Mouse (Mus musculus) lung, embryonic 15.5 days (tissue): ENCODE measurements around the gene Klhdc8a. TPM values are rescaled to one million over a fixed set of nuclear protein-coding genes. Genes with fewer than 3 reads are reported as not detected.

Source experiments
- ATAC-seq: fragments of 200-750 bp; cut with Nextera tagmentation; 2 replicates; pipeline ENCODE4 v1.8.0; 2017; ENCODE audit warnings: moderate number of reproducible peaks, borderline replicate concordance; ENCODE audit not compliant: low FRiP score, low TSS enrichment; ENCODE audit errors: extremely low read depth
- H3K27ac ChIP-seq: fragments of 300-500 bp; sonication (generic); 2 replicates; pipeline ENCODE4 v1.5.1; 2015; ENCODE audit warnings: moderate library complexity, mild to moderate bottlenecking, inconsistent platforms
- H3K27me3 ChIP-seq: fragments of 300-500 bp; sonication (generic); 2 replicates; pipeline ENCODE4 v1.6.1; 2015; ENCODE audit warnings: inconsistent platforms
- H3K36me3 ChIP-seq: fragments of 300-500 bp; sonication (generic); 2 replicates; pipeline ENCODE4 v1.6.1; 2015; ENCODE audit warnings: inconsistent platforms
- H3K4me1 ChIP-seq: fragments of 300-500 bp; sonication (generic); 2 replicates; pipeline ENCODE4 v1.6.1; 2015; ENCODE audit warnings: inconsistent platforms
- H3K4me2 ChIP-seq: fragments of 300-500 bp; sonication (generic); 2 replicates; pipeline ENCODE4 v1.6.1; 2015; ENCODE audit warnings: inconsistent platforms, mild to moderate bottlenecking, moderate library complexity
- H3K4me3 ChIP-seq: fragments of 300-500 bp; sonication (generic); 2 replicates; pipeline ENCODE4 v1.5.1; 2015; ENCODE audit warnings: mild to moderate bottlenecking, inconsistent platforms
- H3K9ac ChIP-seq: fragments of 300-500 bp; sonication (generic); 2 replicates; pipeline ENCODE4 v1.6.1; 2015; ENCODE audit warnings: inconsistent platforms
- H3K9me3 ChIP-seq: fragments of 300-500 bp; sonication (generic); 2 replicates; pipeline ENCODE4 v1.6.1; 2016; ENCODE audit warnings: inconsistent platforms
- WGBS: fragments of 180-500 bp; shearing (Covaris S2); methylation state at CpG from one replicate; pipeline ENCODE4 v1.1.7; 2015; 5-methylcytosine and 5-hydroxymethylcytosine counted together
- polyA plus RNA-seq: library from polyadenylated mRNA; unstranded; fragments of >200 nt; fragmentation: Nextera tagmentation; extraction: Ambion mirVana; gene quantifications from 2 replicates; pipeline ENCODE4 v1.2.1, GENCODE M21; 2015

Gene Klhdc8a
- polyA plus RNA-seq, 1 experiment from 2014 or later, result 0.56 TPM

DNA sequence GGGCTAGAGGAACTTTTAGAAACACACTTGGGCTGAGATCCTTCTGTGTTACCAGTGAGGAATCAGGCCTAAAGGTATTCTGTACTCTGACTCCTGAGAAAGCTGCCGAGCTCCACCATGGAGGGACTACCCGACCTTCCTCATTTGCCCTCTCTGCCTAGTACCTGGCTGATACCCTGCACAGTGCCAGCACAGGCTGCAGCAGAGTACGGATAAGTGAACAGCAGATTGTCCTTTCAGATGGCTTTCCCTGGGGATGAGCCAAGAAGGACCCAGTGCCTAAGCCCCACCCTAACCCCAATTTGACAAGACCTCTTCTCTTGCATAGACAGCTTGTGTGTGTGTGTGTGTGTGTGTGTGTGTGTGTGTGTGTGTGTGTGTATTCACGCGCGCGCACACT is 10.2 kb downstream of the Klhdc8a start:
- Histone ChIP-seq H3K36me3 (no peaks in the 10 kb centered on the region), H3K4me3 (no peak overlapping the region), H3K27me3 (peaks cover 9% of the 10 kb centered on the region; the same call in 1 of the 2 replicates), H3K4me1 (peaks cover 9% of the 10 kb centered on the region), H3K27ac (no peak overlapping the region), H3K9me3 (no peaks in the 10 kb centered on the region), H3K4me2 (no peak overlapping the region), H3K9ac (no peak overlapping the region)
- ATAC-seq, result no peak
- 77% methylated on average over 7 of the region's 7 CpGs for WGBS

DNA sequence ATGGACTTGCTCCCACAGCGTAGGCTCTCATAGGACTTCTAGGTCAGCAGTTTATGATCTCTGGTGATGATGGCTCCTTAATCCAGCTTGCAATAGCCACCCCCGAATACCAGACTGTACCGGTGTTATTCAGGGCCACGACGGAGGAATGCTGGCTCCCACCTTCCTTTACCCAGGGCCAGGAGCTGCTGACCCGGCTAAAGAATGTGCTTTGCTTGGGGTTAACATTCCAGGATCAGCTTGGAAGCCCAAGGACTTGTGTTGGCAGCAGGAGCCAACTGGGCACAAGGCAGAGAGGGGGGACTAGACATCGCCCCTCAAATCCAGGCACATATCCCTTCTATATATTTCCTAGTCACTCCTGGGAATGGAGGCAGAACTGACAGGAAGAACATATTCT is 12.3 kb downstream of the Klhdc8a start:
- H3K9me3 ChIP-seq, result no peaks in the 10 kb centered on the region
- peaks cover 16% of the 10 kb centered on the region for H3K4me1 ChIP-seq
- peaks cover 5% of the 10 kb centered on the region; the same call in 1 of the 2 replicates for H3K27me3 ChIP-seq
- no peak overlapping the region for H3K27ac ChIP-seq
- H3K4me3 ChIP-seq, result no peak overlapping the region
- H3K36me3 ChIP-seq, result no peaks in the 10 kb centered on the region
- H3K4me2 ChIP-seq, result no peak overlapping the region
- no peak for ATAC-seq
- WGBS, result 57% methylated on average over 7 of the region's 7 CpGs
- H3K9ac ChIP-seq, result no peak overlapping the region

DNA sequence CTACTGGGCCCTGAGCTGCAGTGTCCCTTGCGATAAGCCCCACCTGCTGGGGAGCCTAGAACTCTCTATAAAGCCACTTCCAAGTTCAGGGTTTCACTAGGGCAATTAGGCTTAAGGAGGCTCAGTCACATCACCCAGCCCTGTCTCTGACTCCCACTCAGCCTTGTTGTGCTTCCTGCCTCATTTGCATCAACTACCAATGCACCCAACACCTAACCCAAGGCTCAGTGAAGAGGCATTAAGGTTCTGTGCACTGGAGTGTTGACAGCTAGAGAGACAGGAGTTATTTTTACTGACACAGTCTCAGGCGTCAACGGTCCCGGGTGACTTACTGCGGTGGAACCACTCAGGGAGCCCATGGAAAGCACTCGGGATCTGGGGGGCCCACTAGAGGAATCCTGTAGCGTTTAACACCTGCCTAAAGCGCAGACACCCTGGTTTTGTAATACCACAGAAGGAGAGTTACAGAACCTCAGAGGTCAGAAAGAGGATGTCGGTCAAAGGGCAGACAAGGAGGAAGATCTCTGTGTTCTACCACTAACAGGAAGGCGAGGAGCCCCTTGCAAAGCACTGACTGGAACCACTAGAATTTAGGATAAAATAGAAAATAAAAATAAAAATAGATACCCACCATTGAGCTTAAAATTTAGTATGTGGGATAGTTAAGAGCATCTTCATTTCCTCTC is 12.9 kb downstream of the Klhdc8a start:
- Histone ChIP-seq H3K27me3 (peaks cover 5% of the 10 kb centered on the region; the same call in 1 of the 2 replicates), H3K4me1 (peaks cover 16% of the 10 kb centered on the region), H3K27ac (no peak overlapping the region), H3K4me2 (no peak overlapping the region), H3K36me3 (no peaks in the 10 kb centered on the region), H3K9ac (no peak overlapping the region), H3K9me3 (no peaks in the 10 kb centered on the region), H3K4me3 (no peak overlapping the region)
- no peak for ATAC-seq
- WGBS, result 42% methylated on average over 10 of the region's 10 CpGs

DNA sequence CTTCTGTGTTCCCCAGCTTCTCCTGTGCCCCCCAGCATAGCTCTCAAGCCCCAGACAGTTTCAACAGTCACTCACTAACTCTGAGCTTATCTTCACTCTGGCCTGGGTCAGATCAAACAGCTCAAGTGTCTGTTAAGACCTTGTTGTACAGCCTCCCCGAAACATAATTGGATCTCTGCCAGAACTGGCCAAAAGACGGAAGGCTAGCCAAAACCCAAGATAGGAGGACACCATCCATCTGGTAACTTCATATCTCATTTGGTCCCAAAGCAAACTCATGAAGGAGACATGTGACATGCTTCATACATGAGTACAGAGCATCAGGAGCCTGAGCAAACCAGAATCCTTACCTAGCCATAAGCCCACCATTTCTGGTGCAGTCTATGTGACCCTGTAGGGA is 13.6 kb downstream of the Klhdc8a start:
- Histone ChIP-seq H3K36me3 (no peaks in the 10 kb centered on the region), H3K27ac (no peak overlapping the region), H3K9ac (no peak overlapping the region), H3K9me3 (no peaks in the 10 kb centered on the region), H3K4me1 (peaks cover 23% of the 10 kb centered on the region), H3K4me2 (no peak overlapping the region), H3K27me3 (peaks cover 5% of the 10 kb centered on the region; the same call in 1 of the 2 replicates), H3K4me3 (no peak overlapping the region)
- 4% methylated on average over 2 of the region's 2 CpGs for WGBS
- ATAC-seq, result no peak

DNA sequence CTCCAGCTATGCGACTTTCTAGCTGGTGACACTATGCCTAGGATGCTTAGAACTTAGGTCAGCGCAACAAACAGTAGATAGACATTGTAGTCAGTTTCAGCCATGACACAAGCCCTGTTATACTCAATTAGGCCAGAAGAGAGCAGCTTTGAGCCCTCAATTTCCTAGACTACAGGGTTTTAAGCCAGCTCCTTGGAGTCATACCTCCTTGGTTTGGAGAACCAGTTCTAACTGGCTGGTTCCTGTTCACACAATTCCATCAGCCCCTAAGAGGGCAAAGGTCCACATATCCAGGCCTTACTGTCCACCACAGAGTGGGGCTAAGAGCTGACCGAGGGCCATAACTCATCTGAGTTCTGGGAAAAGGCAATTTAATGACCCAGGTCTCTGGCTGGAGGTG is 14.3 kb downstream of the Klhdc8a start:
- WGBS, result 53% methylated on average over 3 of the region's 3 CpGs
- Histone ChIP-seq H3K4me3 (no peak overlapping the region), H3K4me2 (no peak overlapping the region), H3K9ac (no peak overlapping the region), H3K4me1 (peaks cover 30% of the 10 kb centered on the region), H3K9me3 (no peaks in the 10 kb centered on the region), H3K27me3 (peaks cover 5% of the 10 kb centered on the region; the same call in 1 of the 2 replicates), H3K27ac (no peak overlapping the region), H3K36me3 (no peaks in the 10 kb centered on the region)
- ATAC-seq, result no peak; the same call in 1 of the 2 replicates

DNA sequence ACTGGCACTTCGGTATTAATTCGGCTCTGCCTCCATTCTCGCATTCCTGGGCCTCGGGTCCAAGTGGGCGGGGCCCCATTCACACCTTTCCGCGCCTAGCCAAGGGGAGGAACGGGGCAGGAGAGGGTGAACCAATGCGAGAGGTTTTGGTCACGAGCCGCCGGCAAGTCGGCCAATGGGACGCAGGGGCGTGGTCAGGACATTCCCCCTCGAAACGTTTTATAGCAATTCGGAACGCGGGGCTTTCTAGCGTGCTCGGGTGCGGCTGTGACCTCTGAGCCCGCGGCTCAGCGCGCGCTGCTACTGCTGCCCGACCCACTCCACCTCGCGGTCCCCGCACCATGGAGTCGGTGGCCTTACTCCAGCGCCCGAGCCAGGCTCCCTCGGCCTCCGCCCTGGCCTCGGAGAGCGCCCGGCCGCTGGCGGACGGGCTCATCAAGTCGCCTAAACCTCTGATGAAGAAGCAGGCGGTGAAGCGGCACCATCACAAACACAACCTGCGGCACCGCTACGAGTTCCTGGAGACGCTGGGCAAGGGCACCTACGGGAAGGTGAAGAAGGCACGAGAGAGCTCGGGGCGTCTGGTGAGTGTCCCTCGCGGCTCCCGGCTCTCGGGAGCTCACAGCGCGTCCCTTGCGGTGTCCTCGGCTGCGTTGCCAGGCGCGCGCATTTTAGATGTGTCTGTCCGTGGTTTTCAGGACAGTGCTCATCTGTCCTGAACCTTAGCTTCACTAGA is 17.6 kb downstream of the Klhdc8a start, which contains the start of gene Nuak2:
TSS of gene Nuak2 (plus strand) at position 238 of the 736 bp plus-strand sequence.
- H3K4me1 ChIP-seq, result peaks cover 55% of the 10 kb centered on the region
- peak within 1 kb of the TSS; percentile 62 for H3K9ac ChIP-seq
- H3K4me2 ChIP-seq, result peak within 1 kb of the TSS; percentile 93
- WGBS, result under 1% methylated on average over 67 of the region's 67 CpGs
- peak within 1 kb of the TSS; percentile 92 for H3K27ac ChIP-seq
- peak within 1 kb of the TSS; percentile 66 for H3K4me3 ChIP-seq
- peak; percentile 68 for ATAC-seq
- no peaks in the 10 kb centered on the region for H3K36me3 ChIP-seq
- peaks cover 5% of the 10 kb centered on the region; the same call in 1 of the 2 replicates for H3K27me3 ChIP-seq
- H3K9me3 ChIP-seq, result no peaks in the 10 kb centered on the region

DNA sequence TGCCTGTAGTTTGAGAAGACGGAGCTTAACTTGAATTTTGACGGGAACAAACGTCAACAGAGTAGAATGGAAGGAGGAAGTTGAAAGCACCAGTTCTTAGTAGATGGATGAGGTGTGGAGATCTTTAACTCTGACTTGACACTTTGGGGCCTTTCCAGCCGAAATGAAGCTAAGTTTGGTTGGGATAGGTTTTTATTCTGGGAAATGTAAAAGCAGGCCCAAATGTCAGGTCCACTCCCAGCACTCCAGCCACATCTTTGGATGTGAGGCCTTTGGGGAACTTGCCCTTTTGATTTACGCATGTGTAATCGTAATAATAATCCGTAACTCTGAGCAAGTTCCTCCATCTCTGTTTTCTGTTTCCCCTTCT is 18.2 kb downstream of the Klhdc8a start:
- peak overlapping the region; percentile 66 for H3K4me3 ChIP-seq
- no peak for ATAC-seq
- peak overlapping the region; percentile 93 for H3K4me2 ChIP-seq
- peak overlapping the region; percentile 92 for H3K27ac ChIP-seq
- no peaks in the 10 kb centered on the region for H3K36me3 ChIP-seq
- H3K9ac ChIP-seq, result peak overlapping the region; percentile 62
- peaks cover 5% of the 10 kb centered on the region; the same call in 1 of the 2 replicates for H3K27me3 ChIP-seq
- 25% methylated on average over 7 of the region's 7 CpGs for WGBS
- peaks cover 60% of the 10 kb centered on the region for H3K4me1 ChIP-seq
- no peaks in the 10 kb centered on the region for H3K9me3 ChIP-seq

DNA sequence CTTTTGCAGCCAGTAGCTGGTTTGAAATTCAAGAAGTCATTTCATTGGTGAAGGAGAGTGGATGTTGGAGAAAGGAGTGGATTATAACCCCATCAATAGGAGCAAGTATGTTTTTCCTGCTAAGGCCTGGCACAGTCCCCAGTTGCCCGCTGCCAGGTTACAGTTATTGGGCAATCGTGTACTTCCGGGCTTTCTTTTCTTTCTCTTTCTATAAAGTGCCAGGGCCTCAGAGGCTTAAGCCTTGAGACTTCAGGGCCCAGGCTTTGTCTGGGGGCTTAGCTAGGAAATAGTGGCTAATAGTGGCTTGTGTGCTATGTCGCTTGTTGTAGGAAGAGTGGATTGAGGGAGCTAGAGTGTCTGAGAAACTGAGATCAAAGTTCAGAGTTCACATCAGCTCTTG is 19.0 kb downstream of the Klhdc8a start:
- Histone ChIP-seq H3K4me1 (peaks cover 60% of the 10 kb centered on the region), H3K27ac (peak overlapping the region; percentile 92), H3K4me3 (peak overlapping the region; percentile 66), H3K9ac (peak overlapping the region; percentile 62; the same call in 1 of the 2 replicates), H3K9me3 (no peaks in the 10 kb centered on the region), H3K36me3 (no peaks in the 10 kb centered on the region), H3K4me2 (peak overlapping the region; percentile 93), H3K27me3 (peaks cover 5% of the 10 kb centered on the region; the same call in 1 of the 2 replicates)
- ATAC-seq, result peak; percentile 33
- 25% methylated on average over 4 of the region's 4 CpGs for WGBS

DNA sequence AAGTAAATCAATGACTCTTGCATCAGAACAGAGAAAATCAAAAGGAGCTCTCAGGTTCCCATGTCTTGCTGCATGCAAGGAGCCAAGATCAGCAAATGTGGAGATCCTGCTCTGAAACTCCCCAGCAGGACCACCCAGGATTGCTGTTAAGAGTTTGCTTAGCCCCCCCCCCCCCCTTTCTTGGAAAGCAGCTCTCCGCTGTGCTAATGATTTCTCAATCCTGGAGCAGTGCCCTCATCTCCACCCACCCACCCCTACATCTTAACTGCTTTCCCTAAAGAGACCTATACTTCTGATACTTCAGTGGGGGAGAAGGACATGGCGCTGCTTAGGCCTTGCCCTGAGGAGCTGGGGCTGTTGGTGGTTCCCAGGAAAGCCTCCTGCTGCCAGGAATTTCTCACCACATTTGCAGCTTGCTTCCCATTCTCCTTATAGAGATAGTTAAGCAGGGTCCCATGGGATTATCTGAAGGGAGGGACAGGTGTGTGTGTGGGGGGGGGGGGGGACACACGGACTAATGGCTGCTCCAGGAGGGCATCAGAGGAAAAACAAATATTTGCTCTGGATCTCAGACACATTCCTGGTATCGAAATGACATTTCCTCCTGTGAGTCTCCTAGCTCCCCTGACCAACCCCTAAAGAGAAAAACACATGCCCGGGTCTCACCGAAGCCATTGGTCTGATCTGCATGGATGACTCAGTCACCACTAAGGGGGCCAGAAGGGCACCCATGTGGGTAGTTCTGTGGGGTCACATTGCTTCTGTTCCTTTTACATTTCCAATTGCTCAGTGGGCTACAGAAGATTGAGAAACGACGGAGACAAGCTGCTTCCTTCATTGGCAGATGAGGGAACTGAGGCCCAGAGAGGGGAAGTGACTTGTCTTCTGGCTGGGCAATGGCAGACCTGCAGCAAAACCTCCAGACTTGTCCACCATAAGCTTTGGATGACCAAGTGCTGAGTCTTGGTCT is 19.8 kb downstream of the Klhdc8a start:
- Histone ChIP-seq H3K27me3 (peaks cover 5% of the 10 kb centered on the region; the same call in 1 of the 2 replicates), H3K4me2 (peak overlapping the region; percentile 93), H3K27ac (peak overlapping the region; percentile 92), H3K9me3 (no peaks in the 10 kb centered on the region), H3K36me3 (no peaks in the 10 kb centered on the region), H3K4me1 (peaks cover 66% of the 10 kb centered on the region), H3K4me3 (peak overlapping the region; percentile 66), H3K9ac (peak overlapping the region; percentile 62; the same call in 1 of the 2 replicates)
- ATAC-seq, result peak; percentile 44; the same call in 1 of the 2 replicates
- 30% methylated on average over 8 of the region's 8 CpGs for WGBS

DNA sequence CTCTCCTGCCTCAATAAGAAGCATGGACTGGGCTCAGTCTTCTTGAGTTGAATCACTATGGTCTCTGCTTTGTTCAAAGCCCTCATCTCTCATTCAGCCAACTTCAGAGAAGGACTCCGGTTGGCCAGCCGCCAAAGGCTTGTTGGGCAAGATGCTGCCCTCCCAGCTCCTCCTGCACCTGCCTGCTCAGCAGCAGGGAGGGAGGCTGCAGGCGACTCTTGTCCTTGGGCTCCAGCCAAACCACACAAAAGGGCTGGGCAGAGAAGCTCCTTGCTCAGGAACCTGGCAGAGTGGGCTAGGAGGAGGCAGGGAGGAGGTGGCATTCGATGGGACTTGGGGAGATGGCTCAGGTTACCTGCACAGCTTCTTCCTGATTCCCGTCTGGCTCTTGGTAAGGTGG is 20.8 kb downstream of the Klhdc8a start:
- H3K9me3 ChIP-seq, result no peaks in the 10 kb centered on the region
- peaks cover 5% of the 10 kb centered on the region; the same call in 1 of the 2 replicates for H3K27me3 ChIP-seq
- H3K4me1 ChIP-seq, result peaks cover 68% of the 10 kb centered on the region
- 34% methylated on average over 5 of the region's 5 CpGs for WGBS
- peak overlapping the region; percentile 93 for H3K4me2 ChIP-seq
- H3K4me3 ChIP-seq, result peak overlapping the region; percentile 18; the same call in 1 of the 2 replicates
- ATAC-seq, result peak; percentile 32
- no peak overlapping the region for H3K9ac ChIP-seq
- no peaks in the 10 kb centered on the region for H3K36me3 ChIP-seq
- peak overlapping the region; percentile 92 for H3K27ac ChIP-seq
